Mouse (Mus musculus): Measurements from ENCODE around the gene Ahcyl2.

The Ahcyl2 gene

DNA sequence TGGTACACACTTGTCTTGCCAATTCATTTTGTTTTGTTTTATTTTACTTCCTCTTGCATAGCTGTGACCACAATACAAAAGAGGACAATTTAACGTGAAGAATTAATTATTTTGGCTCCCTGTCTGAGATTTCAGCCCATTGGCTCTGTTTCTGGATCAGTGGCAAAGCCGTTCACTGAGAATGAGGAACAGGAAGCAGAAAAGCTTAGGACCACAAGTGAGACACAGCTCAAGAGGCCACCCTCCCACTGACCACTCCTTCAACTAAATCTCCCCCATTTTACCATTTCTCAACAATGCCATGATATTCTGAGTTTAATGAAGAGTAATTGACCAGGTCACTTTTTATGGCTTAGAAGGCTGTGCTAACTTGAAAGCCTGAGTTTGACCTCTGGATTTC is 57.5 kb downstream of the Ahcyl2 start:
- no peak for TF ChIP-seq GATA4 (IDR thresholded peaks at IDR 0.05; ENCODE audit: insufficient replicate concordance, low read length)

GRCm38 (mm10) chr6:29827291-29828242 is 59.8 kb downstream of the Ahcyl2 start:
- no peak for TF ChIP-seq GATA4 (IDR thresholded peaks at IDR 0.05; ENCODE audit: insufficient replicate concordance, low read length)

- no peak for TF ChIP-seq GATA4 (IDR thresholded peaks at IDR 0.05; ENCODE audit: insufficient replicate concordance, low read length)
Observed at GRCm38 (mm10) chr6:29828574-29829234, 60.9 kb downstream of the Ahcyl2 start.

- no peak for TF ChIP-seq GATA4 (IDR thresholded peaks at IDR 0.05; ENCODE audit: insufficient replicate concordance, low read length)
Observed at GRCm38 (mm10) chr6:29832356-29832755, 64.5 kb downstream of the Ahcyl2 start.

- no peak for TF ChIP-seq GATA4 (IDR thresholded peaks at IDR 0.05; ENCODE audit: insufficient replicate concordance, low read length)
Observed at GRCm38 (mm10) chr6:29833117-29833516, 65.3 kb downstream of the Ahcyl2 start.

DNA sequence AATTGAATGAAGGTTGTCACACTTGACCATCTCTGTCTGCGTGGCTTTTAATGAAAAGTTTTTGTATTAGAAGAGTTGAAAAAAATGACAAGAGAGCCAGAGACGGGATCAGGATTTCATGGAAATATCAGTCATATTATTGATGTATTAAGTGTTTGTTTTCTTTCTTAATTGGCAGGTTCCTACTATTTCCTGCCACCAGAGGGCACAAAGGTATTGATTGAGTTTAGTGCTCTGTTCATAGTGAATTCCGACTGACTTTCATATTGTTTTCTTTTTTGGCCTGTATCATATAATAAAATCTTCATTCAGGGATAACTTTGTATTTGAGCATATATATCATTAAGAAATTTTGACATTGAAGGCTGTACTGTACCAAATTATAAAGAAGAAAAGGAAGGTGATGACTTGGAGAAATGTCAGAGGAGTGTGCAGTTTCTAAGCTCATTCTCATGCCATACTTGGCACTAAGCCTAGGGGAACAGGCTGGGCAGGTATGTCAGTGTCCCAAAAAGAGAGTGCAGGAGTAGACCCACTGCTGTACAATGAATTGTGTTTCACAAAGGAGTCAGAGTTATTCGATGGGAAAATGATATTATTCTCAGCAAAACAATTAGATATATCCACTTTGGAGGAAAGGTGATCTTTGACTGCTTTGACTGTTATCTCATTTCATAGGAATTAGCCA is 65.9 kb downstream of the Ahcyl2 start:
- no peak for TF ChIP-seq GATA4 (IDR thresholded peaks at IDR 0.05; ENCODE audit: insufficient replicate concordance, low read length)

DNA sequence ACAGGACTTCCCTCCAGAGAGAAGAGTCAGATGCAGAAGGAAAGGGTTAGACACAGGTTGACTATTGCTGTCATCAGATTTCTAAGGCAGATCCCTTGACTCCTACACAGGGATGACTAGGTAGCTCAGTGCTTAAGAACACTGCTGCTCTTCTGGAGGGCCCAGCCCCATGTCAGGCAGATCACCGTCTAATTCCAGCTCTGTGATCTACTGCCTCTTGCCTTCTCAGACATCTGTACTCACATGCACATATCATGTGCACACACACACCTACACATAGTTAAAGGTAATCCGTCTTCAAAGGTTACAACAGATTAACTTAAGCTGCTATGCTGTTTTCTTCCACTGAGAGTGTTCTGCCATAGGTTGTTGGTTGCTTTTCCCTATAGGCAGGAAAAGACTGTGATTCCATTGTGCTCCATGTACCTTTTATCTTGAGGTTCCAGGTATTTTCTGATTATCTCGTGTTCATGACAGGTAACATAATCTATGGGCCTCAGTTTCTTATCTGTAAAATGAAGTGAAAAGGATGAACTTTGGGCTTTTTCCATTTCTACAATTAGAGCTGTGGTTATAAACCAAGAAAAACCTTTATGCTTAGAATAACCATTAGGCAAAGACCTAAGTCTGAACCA is 67.8 kb downstream of the Ahcyl2 start:
- no peak for TF ChIP-seq GATA4 (IDR thresholded peaks at IDR 0.05; ENCODE audit: insufficient replicate concordance, low read length)

GRCm38 (mm10) chr6:29837579-29837978 is 69.8 kb downstream of the Ahcyl2 start:
- TF ChIP-seq GATA4 (IDR thresholded peaks at IDR 0.05; ENCODE audit: insufficient replicate concordance, low read length), result no peak

- TF ChIP-seq GATA4 (IDR thresholded peaks at IDR 0.05; ENCODE audit: insufficient replicate concordance, low read length), result no peak
Observed at GRCm38 (mm10) chr6:29838531-29838930, 70.7 kb downstream of the Ahcyl2 start.

- no peak for TF ChIP-seq GATA4 (IDR thresholded peaks at IDR 0.05; ENCODE audit: insufficient replicate concordance, low read length)
Observed at GRCm38 (mm10) chr6:29840008-29840407, 72.2 kb downstream of the Ahcyl2 start.

DNA sequence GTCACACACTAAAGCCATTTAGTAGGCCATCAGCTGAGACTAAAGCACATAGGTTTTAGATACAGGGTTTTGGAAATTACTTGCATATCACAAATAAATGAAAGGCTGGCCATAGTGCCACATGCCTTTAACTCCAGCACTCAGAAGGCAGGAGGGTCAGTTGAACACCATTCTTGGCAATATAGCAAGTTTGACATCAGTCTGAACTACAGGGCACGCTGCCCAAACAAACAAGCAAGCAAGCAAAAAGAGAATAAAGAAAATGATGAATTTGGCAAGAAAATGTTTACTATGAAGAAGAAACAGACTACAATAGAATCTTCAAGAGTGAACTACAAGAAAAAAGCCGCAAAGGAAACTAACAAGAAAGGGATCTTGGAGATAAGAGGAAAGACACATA is 73.7 kb downstream of the Ahcyl2 start:
- no peak for TF ChIP-seq GATA4 (IDR thresholded peaks at IDR 0.05; ENCODE audit: insufficient replicate concordance, low read length)

DNA sequence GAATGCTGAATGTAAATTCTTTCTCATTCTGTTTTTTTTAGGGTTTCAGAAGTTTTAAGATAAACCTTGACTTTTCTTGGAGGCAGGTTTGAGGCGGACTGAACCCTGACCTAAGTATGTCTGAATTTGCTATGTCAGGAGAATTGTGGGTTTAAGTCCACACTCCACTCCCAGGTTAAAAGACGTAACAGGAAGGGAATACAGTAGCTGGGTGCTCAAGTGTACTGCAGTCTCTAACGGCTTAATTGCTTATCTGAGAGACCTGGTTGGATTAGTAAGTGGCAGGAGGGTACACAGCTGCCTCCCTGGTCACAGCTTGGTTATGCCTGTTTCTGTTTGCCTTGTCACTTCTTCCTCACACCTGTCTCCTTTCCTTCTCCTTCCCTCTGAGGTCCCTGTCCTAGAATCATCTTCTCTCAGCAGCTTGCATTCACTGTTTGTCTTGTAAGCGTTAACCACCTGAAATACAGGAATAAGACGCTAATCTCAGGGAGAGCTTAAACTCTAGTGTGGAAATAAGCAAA is 79.9 kb downstream of the Ahcyl2 start:
- no peak for TF ChIP-seq GATA4 (IDR thresholded peaks at IDR 0.05; ENCODE audit: insufficient replicate concordance, low read length)

DNA sequence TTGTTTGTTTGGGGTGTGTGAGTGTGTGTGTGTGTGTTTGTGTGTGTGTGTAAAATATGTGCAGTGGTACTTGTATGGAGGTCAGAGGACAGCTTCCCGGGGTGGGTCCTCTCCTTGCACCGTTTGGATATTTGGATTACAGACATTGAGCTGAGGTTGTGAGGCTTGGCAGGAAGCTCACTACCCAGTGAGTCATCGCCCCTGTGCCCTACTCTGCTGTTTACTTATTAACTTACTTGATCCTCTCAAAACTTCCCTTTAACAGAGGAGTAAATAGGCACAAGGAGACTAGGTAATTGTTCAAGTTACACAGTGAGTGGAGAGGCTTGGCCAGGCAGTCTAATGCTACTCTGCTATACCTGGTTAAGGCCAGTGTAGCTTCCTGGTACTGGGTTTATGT is 81.0 kb downstream of the Ahcyl2 start:
- no peak for TF ChIP-seq GATA4 (IDR thresholded peaks at IDR 0.05; ENCODE audit: insufficient replicate concordance, low read length)

DNA sequence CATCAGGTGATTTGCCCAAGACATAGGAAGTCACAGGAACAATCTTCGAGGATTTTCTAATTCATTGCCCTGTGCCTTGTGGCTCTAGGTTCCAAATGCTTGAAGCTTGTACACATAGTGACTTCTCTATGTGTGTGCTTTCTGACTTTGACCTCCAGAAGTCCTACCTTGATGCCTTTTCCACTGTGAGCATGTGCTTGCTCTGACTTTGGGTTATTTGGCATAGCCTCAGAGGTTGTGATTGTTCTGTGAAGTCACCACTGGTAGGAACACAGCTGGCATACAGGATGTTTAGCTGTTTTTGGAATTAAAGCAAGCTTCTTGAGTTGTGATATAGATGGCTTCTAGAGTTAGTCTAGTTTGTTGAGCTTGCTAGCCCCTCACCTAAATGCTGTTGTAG is 82.3 kb downstream of the Ahcyl2 start:
- TF ChIP-seq GATA4 (IDR thresholded peaks at IDR 0.05; ENCODE audit: insufficient replicate concordance, low read length), result no peak

- no peak for TF ChIP-seq GATA4 (IDR thresholded peaks at IDR 0.05; ENCODE audit: insufficient replicate concordance, low read length)
Observed at GRCm38 (mm10) chr6:29850747-29851146, 82.9 kb downstream of the Ahcyl2 start.

All from liver, adult (tissue).